Mouse (Mus musculus): ENCODE results near the gene Kbtbd8. TPM values are rescaled to one million over a fixed set of nuclear protein-coding genes. Genes with fewer than 3 reads are reported as not detected.

The Kbtbd8 gene
- total and polyA plus RNA-seq, 2 experiments from 2014 or later, result 1.0 to 3.7 TPM

DNA sequence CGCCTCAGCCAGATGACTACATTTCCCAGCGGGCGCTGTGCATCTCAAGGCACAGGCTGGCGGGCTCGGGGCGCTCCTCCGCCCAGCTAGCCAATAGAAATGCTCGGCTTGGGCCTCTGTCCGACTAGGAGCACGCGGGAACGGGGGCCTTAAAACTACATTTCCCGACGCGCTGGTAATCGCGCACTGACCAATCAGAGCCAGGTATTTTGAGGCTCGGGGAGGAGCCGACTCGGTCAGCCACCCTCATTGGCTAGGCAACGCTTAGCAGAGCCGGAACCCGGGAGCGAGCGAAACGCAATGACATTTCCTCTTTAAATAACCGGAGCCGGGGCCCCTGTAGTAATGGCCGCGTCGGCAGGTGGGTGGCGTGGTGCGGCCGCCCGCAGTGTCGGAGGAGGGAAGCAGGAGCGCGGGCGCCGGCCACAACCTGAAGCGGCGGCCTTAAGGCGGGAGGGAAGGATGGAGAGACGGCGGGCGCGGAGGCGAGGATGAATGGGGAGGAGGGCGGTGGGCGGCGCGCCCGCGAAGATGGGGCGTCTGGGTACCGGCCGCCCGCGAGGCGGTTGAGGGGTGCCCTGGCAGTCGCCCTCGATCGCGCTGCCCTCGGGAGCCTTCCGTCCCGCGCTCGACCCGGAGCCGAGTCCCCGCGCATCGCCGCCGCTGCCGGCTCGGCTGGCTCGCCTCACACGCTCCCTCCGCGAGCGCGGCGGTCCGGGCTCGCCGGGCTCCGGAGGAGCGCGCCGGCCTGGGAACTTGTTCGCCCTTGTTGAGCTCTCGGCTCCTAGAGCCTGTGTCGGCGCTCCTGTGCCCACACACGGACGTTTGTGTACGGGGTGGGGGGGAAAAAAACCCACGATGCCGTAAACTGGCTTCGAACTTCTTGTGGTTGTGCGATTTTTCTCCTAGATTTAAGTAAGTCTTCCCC is 838 bp downstream of the Kbtbd8 start:
- Histone ChIP-seq H3K27me3 (ENCODE audit: insufficient read depth, low read length) (no peaks in the 10 kb centered on the region), H3K4me3 (ENCODE audit: low read depth, low read length) (peak overlapping the region; percentile 62), H3K27ac (ENCODE audit: low read depth, low read length) (peak overlapping the region; percentile 84), H3K4me1 (ENCODE audit: insufficient read depth, low read length) (peaks cover 6% of the 10 kb centered on the region; the same call in 1 of the 2 replicates), H3K9me3 (ENCODE audit: low read length) (no peaks in the 10 kb centered on the region), H3K36me3 (ENCODE audit: insufficient read depth, low read length) (peaks cover 6% of the 10 kb centered on the region; the same call in 1 of the 2 replicates), H3K4me2 (ENCODE audit: low read depth, low read length, poor library complexity, severe bottlenecking) (peak overlapping the region; percentile 49), H3K9ac (replicated peaks; ENCODE audit: low read length, poor library complexity, severe bottlenecking) (peak overlapping the region; percentile 80)
- under 1% methylated on average over 84 of the region's 103 CpGs for WGBS
- TF ChIP-seq CTCF (IDR thresholded peaks at IDR 0.05), result peak; percentile 57
- ATAC-seq (ENCODE audit: low FRiP score) (peak; percentile 100), DNase-seq (ENCODE audit: low spot score) (peak; percentile 100)

GRCm38 (mm10) chr6:95119389-95119788 is 2.3 kb downstream of the Kbtbd8 start:
- H3K4me2 ChIP-seq (ENCODE audit: low read depth, low read length, poor library complexity, severe bottlenecking), result no peak overlapping the region
- WGBS, result 87% methylated on average over 3 of the region's 3 CpGs
- H3K4me1 ChIP-seq (ENCODE audit: insufficient read depth, low read length), result peaks cover 6% of the 10 kb centered on the region; the same call in 1 of the 2 replicates
- H3K9ac ChIP-seq (replicated peaks; ENCODE audit: low read length, poor library complexity, severe bottlenecking), result no peak overlapping the region
- no peak for DNase-seq (ENCODE audit: low spot score)
- peaks cover 6% of the 10 kb centered on the region; the same call in 1 of the 2 replicates for H3K36me3 ChIP-seq (ENCODE audit: insufficient read depth, low read length)
- TF ChIP-seq CTCF (IDR thresholded peaks at IDR 0.05), result no peak
- no peaks in the 10 kb centered on the region for H3K27me3 ChIP-seq (ENCODE audit: insufficient read depth, low read length)
- ATAC-seq (ENCODE audit: low FRiP score), result no peak
- H3K27ac ChIP-seq (ENCODE audit: low read depth, low read length), result no peak overlapping the region
- H3K4me3 ChIP-seq (ENCODE audit: low read depth, low read length), result no peak overlapping the region
- no peaks in the 10 kb centered on the region for H3K9me3 ChIP-seq (ENCODE audit: low read length)

- no peak overlapping the region for H3K9ac ChIP-seq (replicated peaks; ENCODE audit: low read length, poor library complexity, severe bottlenecking)
- WGBS, result 56% methylated on average over 6 of the region's 6 CpGs
- no peak for ATAC-seq (ENCODE audit: low FRiP score)
- no peak for DNase-seq (ENCODE audit: low spot score)
- H3K4me2 ChIP-seq (ENCODE audit: low read depth, low read length, poor library complexity, severe bottlenecking), result no peak overlapping the region
- H3K4me3 ChIP-seq (ENCODE audit: low read depth, low read length), result no peak overlapping the region
- H3K36me3 ChIP-seq (ENCODE audit: insufficient read depth, low read length), result no peaks in the 10 kb centered on the region
- no peak for TF ChIP-seq CTCF (IDR thresholded peaks at IDR 0.05)
- H3K4me1 ChIP-seq (ENCODE audit: insufficient read depth, low read length), result no peaks in the 10 kb centered on the region
- H3K27me3 ChIP-seq (ENCODE audit: insufficient read depth, low read length), result no peaks in the 10 kb centered on the region
- no peaks in the 10 kb centered on the region for H3K9me3 ChIP-seq (ENCODE audit: low read length)
- H3K27ac ChIP-seq (ENCODE audit: low read depth, low read length), result no peak overlapping the region
Observed at GRCm38 (mm10) chr6:95149931-95150534, 33.0 kb downstream of the Kbtbd8 start.

GRCm38 (mm10) chr6:95150885-95151284 is 33.8 kb downstream of the Kbtbd8 start:
- DNase-seq (ENCODE audit: low spot score) (no peak), ATAC-seq (ENCODE audit: low FRiP score) (no peak)
- WGBS, result 77% methylated on average over 4 of the region's 4 CpGs
- Histone ChIP-seq H3K27ac (ENCODE audit: low read depth, low read length) (no peak overlapping the region), H3K9ac (replicated peaks; ENCODE audit: low read length, poor library complexity, severe bottlenecking) (no peak overlapping the region), H3K27me3 (ENCODE audit: insufficient read depth, low read length) (no peaks in the 10 kb centered on the region), H3K4me1 (ENCODE audit: insufficient read depth, low read length) (no peaks in the 10 kb centered on the region), H3K9me3 (ENCODE audit: low read length) (no peaks in the 10 kb centered on the region), H3K4me3 (ENCODE audit: low read depth, low read length) (no peak overlapping the region), H3K36me3 (ENCODE audit: insufficient read depth, low read length) (no peaks in the 10 kb centered on the region), H3K4me2 (ENCODE audit: low read depth, low read length, poor library complexity, severe bottlenecking) (no peak overlapping the region)
- TF ChIP-seq CTCF (IDR thresholded peaks at IDR 0.05), result no peak

- no peaks in the 10 kb centered on the region for H3K9me3 ChIP-seq (ENCODE audit: low read length)
- H3K4me1 ChIP-seq (ENCODE audit: insufficient read depth, low read length), result no peaks in the 10 kb centered on the region
- WGBS, result 70% methylated on average over 2 of the region's 2 CpGs
- no peak for DNase-seq (ENCODE audit: low spot score)
- TF ChIP-seq CTCF (IDR thresholded peaks at IDR 0.05), result no peak
- no peaks in the 10 kb centered on the region for H3K27me3 ChIP-seq (ENCODE audit: insufficient read depth, low read length)
- H3K36me3 ChIP-seq (ENCODE audit: insufficient read depth, low read length), result no peaks in the 10 kb centered on the region
- no peak overlapping the region for H3K4me3 ChIP-seq (ENCODE audit: low read depth, low read length)
- no peak overlapping the region for H3K27ac ChIP-seq (ENCODE audit: low read depth, low read length)
- H3K4me2 ChIP-seq (ENCODE audit: low read depth, low read length, poor library complexity, severe bottlenecking), result no peak overlapping the region
- ATAC-seq (ENCODE audit: low FRiP score), result no peak
- H3K9ac ChIP-seq (replicated peaks; ENCODE audit: low read length, poor library complexity, severe bottlenecking), result no peak overlapping the region
Observed at GRCm38 (mm10) chr6:95151563-95151962, 34.5 kb downstream of the Kbtbd8 start.

DNA sequence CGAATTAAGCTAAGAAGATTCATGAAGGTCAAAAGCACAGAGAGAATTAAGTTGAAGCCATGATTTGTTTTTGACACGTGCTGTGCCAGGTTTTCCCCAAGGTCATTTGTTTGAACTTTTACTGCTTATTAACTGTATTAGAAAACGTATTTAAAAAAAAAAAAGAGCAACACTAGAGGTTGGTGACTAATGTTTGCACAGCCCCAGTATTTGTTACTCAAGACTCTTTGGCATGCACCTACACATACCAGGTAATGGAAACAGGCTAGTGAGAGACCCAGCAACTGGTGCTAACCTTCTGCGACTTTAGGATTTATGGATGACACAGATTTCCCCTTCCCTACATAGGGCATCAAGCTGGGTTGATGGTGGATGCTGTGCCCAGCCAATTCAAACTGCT is 46.9 kb downstream of the Kbtbd8 start:
- Histone ChIP-seq H3K4me2 (ENCODE audit: low read depth, low read length, poor library complexity, severe bottlenecking) (no peak overlapping the region), H3K4me1 (ENCODE audit: insufficient read depth, low read length) (no peaks in the 10 kb centered on the region), H3K9me3 (ENCODE audit: low read length) (no peaks in the 10 kb centered on the region), H3K9ac (replicated peaks; ENCODE audit: low read length, poor library complexity, severe bottlenecking) (no peak overlapping the region), H3K4me3 (ENCODE audit: low read depth, low read length) (no peak overlapping the region), H3K36me3 (ENCODE audit: insufficient read depth, low read length) (no peaks in the 10 kb centered on the region), H3K27ac (ENCODE audit: low read depth, low read length) (no peak overlapping the region), H3K27me3 (ENCODE audit: insufficient read depth, low read length) (0 out of 2 replicates have a peak, but pooled peaks cover 3% of the 10 kb centered on the region)
- DNase-seq (ENCODE audit: low spot score), result no peak
- ATAC-seq (ENCODE audit: low FRiP score), result no peak
- no peak for TF ChIP-seq CTCF (IDR thresholded peaks at IDR 0.05)
- WGBS, result 69% methylated on average over 4 of the region's 4 CpGs

All from midbrain, postnatal 0 days (tissue).